Mouse (Mus musculus): ENCODE measurements around the gene Pdzd2. TPM values are rescaled to one million over a fixed set of nuclear protein-coding genes. Genes with fewer than 3 reads are reported as not detected.

Pdzd2 gene
- polyA plus RNA-seq, 1 experiment from 2014 or later: 114 TPM

- Histone ChIP-seq H3K9me3 (ENCODE audit: low read length) (no peaks in the 10 kb centered on the region), H3K4me2 (replicated peaks; ENCODE audit: low read depth, low read length) (no peak overlapping the region), H3K27me3 (replicated peaks; ENCODE audit: insufficient read depth, low read length) (no peaks in the 10 kb centered on the region), H3K36me3 (ENCODE audit: insufficient read depth, low read length) (no peaks in the 10 kb centered on the region), H3K4me1 (ENCODE audit: insufficient read depth, low read depth, low read length) (no peaks in the 10 kb centered on the region), H3K27ac (ENCODE audit: low read length) (no peak overlapping the region), H3K4me3 (ENCODE audit: low read depth, low read length) (no peak overlapping the region), H3K9ac (replicated peaks; ENCODE audit: low read depth) (no peak overlapping the region)
- DNase-seq (ENCODE audit: low spot score) (no peak), ATAC-seq (no peak)
- WGBS: 83% methylated on average over 16 of the region's 16 CpGs
- TF ChIP-seq CTCF (IDR thresholded peaks at IDR 0.05) (no peak), EP300 (IDR thresholded peaks at IDR 0.05) (no peak)
Measured at GRCm38 (mm10) chr15:12415536-12416200, 324.1 kb downstream of the Pdzd2 start.

GRCm38 (mm10) chr15:12414696-12415095, 325.0 kb downstream of the Pdzd2 start:
- no peak overlapping the region for H3K4me2 ChIP-seq (replicated peaks; ENCODE audit: low read depth, low read length)
- H3K36me3 ChIP-seq (ENCODE audit: insufficient read depth, low read length): no peaks in the 10 kb centered on the region
- no peaks in the 10 kb centered on the region for H3K9me3 ChIP-seq (ENCODE audit: low read length)
- no peak overlapping the region for H3K9ac ChIP-seq (replicated peaks; ENCODE audit: low read depth)
- H3K27me3 ChIP-seq (replicated peaks; ENCODE audit: insufficient read depth, low read length): no peaks in the 10 kb centered on the region
- ATAC-seq (no peak), DNase-seq (ENCODE audit: low spot score) (no peak)
- WGBS: 76% methylated on average over 6 of the region's 6 CpGs
- TF ChIP-seq CTCF (IDR thresholded peaks at IDR 0.05) (no peak), EP300 (IDR thresholded peaks at IDR 0.05) (no peak)
- H3K4me3 ChIP-seq (ENCODE audit: low read depth, low read length): no peak overlapping the region
- H3K27ac ChIP-seq (ENCODE audit: low read length): no peak overlapping the region
- H3K4me1 ChIP-seq (ENCODE audit: insufficient read depth, low read depth, low read length): no peaks in the 10 kb centered on the region

- Histone ChIP-seq H3K27me3 (replicated peaks; ENCODE audit: insufficient read depth, low read length) (no peaks in the 10 kb centered on the region), H3K4me1 (ENCODE audit: insufficient read depth, low read depth, low read length) (no peaks in the 10 kb centered on the region), H3K9ac (replicated peaks; ENCODE audit: low read depth) (no peak overlapping the region), H3K36me3 (ENCODE audit: insufficient read depth, low read length) (no peaks in the 10 kb centered on the region), H3K27ac (ENCODE audit: low read length) (no peak overlapping the region), H3K4me2 (replicated peaks; ENCODE audit: low read depth, low read length) (no peak overlapping the region), H3K9me3 (ENCODE audit: low read length) (no peaks in the 10 kb centered on the region), H3K4me3 (ENCODE audit: low read depth, low read length) (no peak overlapping the region)
- no peak for TF ChIP-seq EP300 (IDR thresholded peaks at IDR 0.05)
- TF ChIP-seq CTCF (IDR thresholded peaks at IDR 0.05): no peak
- DNase-seq (ENCODE audit: low spot score) (no peak), ATAC-seq (no peak)
- WGBS: 57% methylated on average over 8 of the region's 8 CpGs
Measured at GRCm38 (mm10) chr15:12408205-12408604, 331.5 kb downstream of the Pdzd2 start.

- no peak for DNase-seq (ENCODE audit: low spot score)
- Histone ChIP-seq H3K4me2 (replicated peaks; ENCODE audit: low read depth, low read length) (no peak overlapping the region), H3K9ac (replicated peaks; ENCODE audit: low read depth) (no peak overlapping the region), H3K27ac (ENCODE audit: low read length) (no peak overlapping the region), H3K4me1 (ENCODE audit: insufficient read depth, low read depth, low read length) (no peaks in the 10 kb centered on the region), H3K27me3 (replicated peaks; ENCODE audit: insufficient read depth, low read length) (no peaks in the 10 kb centered on the region), H3K36me3 (ENCODE audit: insufficient read depth, low read length) (no peaks in the 10 kb centered on the region), H3K4me3 (ENCODE audit: low read depth, low read length) (no peak overlapping the region), H3K9me3 (ENCODE audit: low read length) (no peaks in the 10 kb centered on the region)
- no peak for ATAC-seq
- 62% methylated on average over 5 of the region's 5 CpGs for WGBS
- TF ChIP-seq EP300 (IDR thresholded peaks at IDR 0.05) (no peak), CTCF (IDR thresholded peaks at IDR 0.05) (no peak)
Measured at GRCm38 (mm10) chr15:12405592-12405991, 334.1 kb downstream of the Pdzd2 start.

GRCm38 (mm10) chr15:12397032-12397431, 342.7 kb downstream of the Pdzd2 start:
- no peak overlapping the region for H3K27ac ChIP-seq (ENCODE audit: low read length)
- H3K4me2 ChIP-seq (replicated peaks; ENCODE audit: low read depth, low read length): no peak overlapping the region
- no peak overlapping the region for H3K9ac ChIP-seq (replicated peaks; ENCODE audit: low read depth)
- no peak for TF ChIP-seq CTCF (IDR thresholded peaks at IDR 0.05)
- no peak for TF ChIP-seq EP300 (IDR thresholded peaks at IDR 0.05)
- DNase-seq (ENCODE audit: low spot score) (no peak), ATAC-seq (no peak)
- no peaks in the 10 kb centered on the region for H3K27me3 ChIP-seq (replicated peaks; ENCODE audit: insufficient read depth, low read length)
- H3K36me3 ChIP-seq (ENCODE audit: insufficient read depth, low read length): no peaks in the 10 kb centered on the region
- no peaks in the 10 kb centered on the region for H3K4me1 ChIP-seq (ENCODE audit: insufficient read depth, low read depth, low read length)
- no peaks in the 10 kb centered on the region for H3K9me3 ChIP-seq (ENCODE audit: low read length)
- 53% methylated on average over 6 of the region's 6 CpGs for WGBS
- H3K4me3 ChIP-seq (ENCODE audit: low read depth, low read length): no peak overlapping the region

- Histone ChIP-seq H3K4me2 (replicated peaks; ENCODE audit: low read depth, low read length) (no peak overlapping the region), H3K9ac (replicated peaks; ENCODE audit: low read depth) (no peak overlapping the region), H3K4me1 (ENCODE audit: insufficient read depth, low read depth, low read length) (no peaks in the 10 kb centered on the region), H3K9me3 (ENCODE audit: low read length) (no peaks in the 10 kb centered on the region), H3K4me3 (ENCODE audit: low read depth, low read length) (no peak overlapping the region), H3K36me3 (ENCODE audit: insufficient read depth, low read length) (no peaks in the 10 kb centered on the region), H3K27me3 (replicated peaks; ENCODE audit: insufficient read depth, low read length) (no peaks in the 10 kb centered on the region), H3K27ac (ENCODE audit: low read length) (no peak overlapping the region)
- TF ChIP-seq CTCF (IDR thresholded peaks at IDR 0.05) (no peak), EP300 (IDR thresholded peaks at IDR 0.05) (no peak)
- whole genome bisulfite sequencing: 93% methylated on average over 10 of the region's 10 CpGs
- ATAC-seq (no peak), DNase-seq (ENCODE audit: low spot score) (no peak)
Measured at GRCm38 (mm10) chr15:12394758-12395157, 345.0 kb downstream of the Pdzd2 start.
